ENCODE assay signal across 8 mouse cellular contexts in the genomic region with DNA sequence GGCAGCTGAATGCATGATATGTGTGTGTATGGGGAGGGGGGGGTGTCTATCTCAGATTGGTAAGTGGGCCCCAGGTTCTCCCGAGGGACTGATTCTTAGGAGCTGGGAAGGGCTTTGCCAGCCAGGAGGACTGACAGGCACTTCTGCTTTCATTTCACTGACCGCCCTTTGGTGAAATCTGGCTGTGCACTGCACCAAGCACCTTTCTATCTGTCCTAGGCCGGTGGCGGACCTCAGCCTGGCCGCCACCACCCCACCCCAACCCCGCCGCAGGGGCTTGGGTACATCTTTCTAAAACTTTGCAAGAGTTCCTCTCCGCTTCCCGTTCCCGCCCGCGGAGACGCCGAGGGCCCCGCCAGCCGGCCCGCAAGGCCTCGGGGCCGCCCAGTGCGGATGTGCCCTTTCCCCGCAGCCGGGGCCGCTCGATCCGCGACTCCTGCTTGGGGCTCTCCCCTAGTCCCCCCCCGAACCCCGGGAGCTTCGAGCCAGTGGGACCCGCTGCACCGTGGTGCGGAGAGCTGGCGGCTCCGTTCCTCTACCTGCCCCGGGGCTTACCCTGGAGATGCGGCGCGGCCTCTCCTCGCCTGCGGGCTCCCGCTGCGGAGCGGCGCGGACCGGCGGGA. TPM values are rescaled to one million over a fixed set of nuclear protein-coding genes. Genes with fewer than 3 reads are reported as not detected.
A peak's percentile ranks its signal among the peaks of the same experiment; 100 is the strongest.
DNase-seq lines count a peak whose midpoint lies in the region; ATAC-seq and TF ChIP-seq lines count a peak whose summit lies in the region.

No protein-coding gene starts in this region.

- no peaks in the 10 kb centered on the region for H3K27me3 ChIP-seq in cerebellum, adult 2 months (ENCODE audit: control insufficient read depth, insufficient read depth, low read length)
- H3K27me3 ChIP-seq in hindbrain, embryonic 15.5 days: no peaks in the 10 kb centered on the region
- H3K27me3 ChIP-seq in limb, embryonic 15.5 days: 0 out of 2 replicates have a peak, but pooled peaks cover 2% of the 10 kb centered on the region
- H3K27me3 ChIP-seq in midbrain, embryonic 15.5 days (replicated peaks): no peaks in the 10 kb centered on the region
- no peaks in the 10 kb centered on the region for H3K27me3 ChIP-seq in stomach, embryonic 14.5 days (ENCODE audit: control insufficient read depth, insufficient read depth, low read length)

- H3K9ac ChIP-seq in hindbrain, embryonic 15.5 days: peak overlapping the region; percentile 94
- peak overlapping the region; percentile 97 for H3K9ac ChIP-seq in limb, embryonic 15.5 days
- peak overlapping the region; percentile 85 for H3K9ac ChIP-seq in midbrain, embryonic 15.5 days
- peak overlapping the region; percentile 99 for H3K9ac ChIP-seq in stomach, embryonic 14.5 days (replicated peaks; ENCODE audit: low read depth, low read length)

- peak overlapping the region; percentile 61 for H3K4me3 ChIP-seq in cerebellum, adult 2 months (replicated peaks; ENCODE audit: insufficient read depth, low read depth, low read length)
- peak overlapping the region; percentile 97 for H3K4me3 ChIP-seq in gastrocnemius, adult 2 months
- peak overlapping the region; percentile 92 for H3K4me3 ChIP-seq in hindbrain, embryonic 15.5 days
- peak overlapping the region; percentile 80 for H3K4me3 ChIP-seq in limb, embryonic 15.5 days
- peak overlapping the region; percentile 84 for H3K4me3 ChIP-seq in midbrain, embryonic 15.5 days
- H3K4me3 ChIP-seq in stomach, embryonic 14.5 days (ENCODE audit: low read depth, low read length): peak overlapping the region; percentile 88

- H3K36me3 ChIP-seq in hindbrain, embryonic 15.5 days: no peaks in the 10 kb centered on the region
- H3K36me3 ChIP-seq in limb, embryonic 15.5 days: no peaks in the 10 kb centered on the region
- no peaks in the 10 kb centered on the region for H3K36me3 ChIP-seq in midbrain, embryonic 15.5 days (replicated peaks)
- H3K36me3 ChIP-seq in stomach, embryonic 14.5 days (ENCODE audit: control insufficient read depth, insufficient read depth, low read length): no peaks in the 10 kb centered on the region

- intact Hi-C loops in left cerebral cortex, postnatal 14 days (cut with DNase I): no loop called here
- intact Hi-C loops in gastrocnemius, adult 2 months (cut with DNase I): loop anchor here (10.0 kb wide), 1 partner anchor 266 kb away; the partner anchor contains the start of gene Cisd2

- peaks cover 8% of the 10 kb centered on the region; the same call in 1 of the 2 replicates for H3K4me1 ChIP-seq in cerebellum, adult 2 months (ENCODE audit: control insufficient read depth, insufficient read depth, low read length)
- peaks cover 34% of the 10 kb centered on the region for H3K4me1 ChIP-seq in hindbrain, embryonic 15.5 days (replicated peaks)
- H3K4me1 ChIP-seq in limb, embryonic 15.5 days: peaks cover 29% of the 10 kb centered on the region
- H3K4me1 ChIP-seq in midbrain, embryonic 15.5 days: peaks cover 25% of the 10 kb centered on the region
- H3K4me1 ChIP-seq in stomach, embryonic 14.5 days (ENCODE audit: control insufficient read depth, insufficient read depth, low read length): peaks cover 28% of the 10 kb centered on the region

- peak; percentile 82 for ATAC-seq in hindbrain, embryonic 15.5 days (ENCODE audit: low FRiP score, low read depth)
- ATAC-seq in limb, embryonic 15.5 days (ENCODE audit: insufficient number of reproducible peaks, low FRiP score, low TSS enrichment, low read depth): peak; percentile 61
- ATAC-seq in midbrain, embryonic 15.5 days (replicated peaks): peak; percentile 79
- ATAC-seq in stomach, embryonic 14.5 days (ENCODE audit: insufficient number of reproducible peaks, insufficient read depth, low FRiP score, low read depth): peak; percentile 62

- WGBS in cerebellum, adult 2 months: under 1% methylated on average over 47 of the region's 47 CpGs
- 1% methylated on average over 47 of the region's 47 CpGs for WGBS in hindbrain, embryonic 15.5 days
- under 1% methylated on average over 47 of the region's 47 CpGs for WGBS in limb, embryonic 15.5 days
- WGBS in midbrain, embryonic 15.5 days: 0% methylated on average over 43 of the region's 47 CpGs
- under 1% methylated on average over 39 of the region's 47 CpGs for WGBS in stomach, embryonic 14.5 days

- peak overlapping the region; percentile 66 for H3K27ac ChIP-seq in cerebellum, adult 2 months (ENCODE audit: insufficient read depth, low read length)
- H3K27ac ChIP-seq in gastrocnemius, adult 2 months: peak overlapping the region; percentile 96
- H3K27ac ChIP-seq in hindbrain, embryonic 15.5 days (replicated peaks): peak overlapping the region; percentile 93
- peak overlapping the region; percentile 94 for H3K27ac ChIP-seq in limb, embryonic 15.5 days
- H3K27ac ChIP-seq in midbrain, embryonic 15.5 days: peak overlapping the region; percentile 88
- peak overlapping the region; percentile 95 for H3K27ac ChIP-seq in stomach, embryonic 14.5 days (ENCODE audit: low read length)

- no peaks in the 10 kb centered on the region for H3K9me3 ChIP-seq in hindbrain, embryonic 15.5 days
- H3K9me3 ChIP-seq in limb, embryonic 15.5 days: no peaks in the 10 kb centered on the region
- no peaks in the 10 kb centered on the region for H3K9me3 ChIP-seq in midbrain, embryonic 15.5 days
- H3K9me3 ChIP-seq in stomach, embryonic 14.5 days (ENCODE audit: control insufficient read depth, low read depth, low read length): no peaks in the 10 kb centered on the region

- peak; percentile 24 to 40 for DNase-seq in left cerebral cortex, adult 18-20 months (ENCODE audit: low spot score in 2 of 2)
- DNase-seq in left cerebral cortex, postnatal 14 days (ENCODE audit: low spot score in 2 of 2): no peak
- peak; percentile 61 to 78 for DNase-seq in cerebellum, adult 2 months
- peak; percentile 74 for DNase-seq in gastrocnemius, adult 2 months

- TF ChIP-seq CTCF in cerebellum, adult 2 months (IDR thresholded peaks at IDR 0.05; ENCODE audit: borderline replicate concordance, insufficient read depth, low read depth, low read length): no peak
- TF ChIP-seq CTCF in gastrocnemius, adult 2 months (IDR thresholded peaks at IDR 0.05): no peak

- peak overlapping the region; percentile 82 for H3K4me2 ChIP-seq in hindbrain, embryonic 15.5 days
- peak overlapping the region; percentile 58 for H3K4me2 ChIP-seq in limb, embryonic 15.5 days
- peak overlapping the region; percentile 83 for H3K4me2 ChIP-seq in midbrain, embryonic 15.5 days
- peak overlapping the region; percentile 79 for H3K4me2 ChIP-seq in stomach, embryonic 14.5 days (replicated peaks; ENCODE audit: low read depth, low read length)

- peak; percentile 21; the same call in 1 of the 2 replicates for TF ChIP-seq POLR2A in cerebellum, adult 2 months (IDR thresholded peaks at IDR 0.05; ENCODE audit: borderline replicate concordance, insufficient read depth, low read length)

RNA-seq across cellular contexts. Expression of gene Nfkb1, which starts 0.7 kb away (rescaled TPM):
- 10 to 100 TPM; 18.8 to 22.2 TPM for total RNA-seq in left cerebral cortex, adult 18-20 months (2021)
- total RNA-seq in left cerebral cortex, postnatal 14 days (2021): 10 to 100 TPM; 17.2 to 18.1 TPM
- 32.7 and 33.1 TPM in 2 replicates for polyA plus RNA-seq in cerebellum, adult 2 months (2012; rRNA removed)
- 10 to 100 TPM; 19.9 to 22.1 TPM for total RNA-seq in gastrocnemius, adult 2 months (2021)
- 8.4 and 8.8 TPM in 2 replicates for polyA plus RNA-seq in hindbrain, embryonic 15.5 days (2015; fragmentation: Nextera tagmentation; extraction: Ambion mirVana)
- 18.5 and 18.8 TPM in 2 replicates for polyA plus RNA-seq in limb, embryonic 15.5 days (2015; fragmentation: Nextera tagmentation; extraction: Ambion mirVana)
- polyA plus RNA-seq in midbrain, embryonic 15.5 days (2015; fragmentation: Nextera tagmentation; extraction: Ambion mirVana): 7.9 and 8.3 TPM in 2 replicates
- 35.4 and 36.2 TPM in 2 replicates for polyA plus RNA-seq in stomach, embryonic 14.5 days (2014; fragmentation: Nextera tagmentation; extraction: Ambion mirVana)

Comparison
In these comparisons a context has a peak if more than half of its experiments do, and no peak if none do; other contexts are left out.
1. DNase-seq: peak in left cerebral cortex, adult 18-20 months (2 of 2), cerebellum, adult 2 months (2 of 2) and gastrocnemius, adult 2 months (single experiment); none in left cerebral cortex, postnatal 14 days (0 of 2).
2. Peak in every context shown above with its lines, with median percentiles within 50 percentile points of each other: H3K27ac ChIP-seq, H3K4me3 ChIP-seq, ATAC-seq, H3K4me2 ChIP-seq and H3K9ac ChIP-seq.